Mouse (Mus musculus): ENCODE measurements around the gene Exosc5.

Gene Exosc5

DNA sequence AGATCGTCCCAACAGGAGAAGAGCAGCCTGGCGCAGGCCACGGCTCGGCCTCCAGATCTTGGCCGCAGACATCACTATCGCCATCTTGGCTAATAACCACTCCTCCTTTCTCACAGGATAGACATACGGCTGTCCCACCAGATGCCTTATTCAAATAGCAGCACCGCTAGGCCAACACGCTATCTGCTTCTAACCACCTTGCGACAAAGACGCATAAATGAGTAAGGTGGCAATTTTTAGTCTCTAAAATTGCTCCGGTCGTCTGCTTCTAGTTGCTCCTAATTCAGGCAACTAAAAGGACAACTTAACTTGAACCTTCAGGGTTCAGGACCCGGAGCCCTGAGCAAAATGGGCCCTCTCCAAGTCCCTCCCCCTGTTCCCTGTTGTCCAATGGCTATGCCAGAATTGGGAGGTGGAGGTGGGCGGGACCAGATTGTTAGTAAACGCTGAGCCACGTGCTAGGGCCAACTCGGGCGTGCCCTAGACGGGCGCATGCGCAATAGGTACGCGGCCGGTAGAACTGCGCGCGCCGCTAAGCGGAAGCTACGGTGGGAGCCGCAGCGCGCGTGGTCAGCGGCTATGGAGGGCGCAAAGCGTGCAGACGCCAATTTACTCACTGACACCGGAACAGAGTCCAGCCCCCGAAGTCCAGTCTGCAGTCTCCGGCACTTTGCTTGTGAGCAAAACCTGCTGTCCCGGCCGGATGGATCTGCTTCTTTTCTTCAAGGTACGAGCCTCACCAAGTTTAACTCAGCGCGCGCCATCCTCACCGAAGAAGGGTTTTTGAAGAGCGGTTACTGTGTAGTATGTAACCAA, at the start of gene Exosc5, which contains the start of gene Bckdha:
Exosc5 (plus strand) TSS at position 508 of the 816 bp plus-strand sequence.
Bckdha (minus strand) TSS at position 325 of the 816 bp plus-strand sequence.
- DNase-seq (ENCODE audit: low spot score in 2 of 2): peak; percentile 99

DNA sequence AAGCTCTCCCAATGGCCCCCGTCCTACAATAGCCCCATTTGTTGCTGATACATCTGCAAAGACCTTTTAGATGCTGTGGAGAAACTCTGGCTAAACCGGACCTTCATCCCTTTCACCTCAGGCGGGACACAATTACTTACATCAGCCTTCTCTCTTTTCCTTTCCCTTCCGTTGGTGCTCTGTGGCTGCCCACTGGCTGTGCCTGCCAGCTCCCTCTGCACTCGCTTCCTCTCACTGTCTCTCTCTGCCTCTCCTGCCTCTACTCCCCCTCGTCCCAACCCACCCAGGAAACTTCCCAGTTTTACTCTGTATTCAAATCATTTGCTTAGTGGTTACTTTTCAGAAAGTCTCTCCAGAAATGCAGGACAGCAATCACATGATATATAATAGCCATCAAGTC, 48.9 kb upstream of the Exosc5 start:
- no peak for DNase-seq (ENCODE audit: low spot score in 2 of 2)

DNA sequence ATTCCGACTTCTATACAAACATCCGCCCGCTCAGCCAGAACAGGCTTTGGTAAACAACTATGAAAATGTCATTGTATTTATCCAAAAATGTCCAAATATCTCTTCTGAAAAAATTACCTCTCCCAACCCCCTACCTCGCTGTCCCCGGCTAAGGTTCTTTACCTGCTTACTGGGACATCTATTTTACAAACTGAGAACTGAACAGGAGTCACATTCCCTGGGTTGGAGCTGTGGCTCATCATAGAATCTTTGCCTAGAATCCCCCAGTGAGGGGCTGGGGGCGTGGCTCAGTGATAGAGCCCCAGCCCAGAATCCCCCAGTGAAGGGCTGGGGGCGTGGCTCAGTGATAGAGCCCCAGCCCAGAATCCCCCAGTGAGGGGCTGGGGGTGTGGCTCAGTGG, 47.5 kb upstream of the Exosc5 start:
- no peak for DNase-seq (ENCODE audit: low spot score in 2 of 2)

DNA sequence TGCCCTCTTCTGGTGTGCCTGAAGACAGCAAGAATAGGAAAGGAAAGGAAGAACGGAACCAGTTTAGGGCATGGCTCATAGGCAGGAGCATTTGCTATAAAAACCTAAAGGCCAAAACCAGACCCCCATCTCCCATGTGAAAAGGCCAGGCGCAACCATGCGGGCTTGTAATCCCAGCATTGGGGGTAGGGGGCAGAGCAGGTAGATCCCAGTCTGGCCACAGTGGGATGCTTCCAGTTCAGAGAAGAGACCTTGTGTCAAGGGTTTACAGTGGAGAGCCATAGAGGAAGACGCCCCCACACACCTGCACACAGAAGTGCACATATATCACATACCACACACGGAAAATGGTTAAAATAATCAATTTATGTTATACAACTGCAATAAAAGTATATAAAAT, 44.9 kb upstream of the Exosc5 start:
- DNase-seq (ENCODE audit: low spot score in 2 of 2): no peak

DNA sequence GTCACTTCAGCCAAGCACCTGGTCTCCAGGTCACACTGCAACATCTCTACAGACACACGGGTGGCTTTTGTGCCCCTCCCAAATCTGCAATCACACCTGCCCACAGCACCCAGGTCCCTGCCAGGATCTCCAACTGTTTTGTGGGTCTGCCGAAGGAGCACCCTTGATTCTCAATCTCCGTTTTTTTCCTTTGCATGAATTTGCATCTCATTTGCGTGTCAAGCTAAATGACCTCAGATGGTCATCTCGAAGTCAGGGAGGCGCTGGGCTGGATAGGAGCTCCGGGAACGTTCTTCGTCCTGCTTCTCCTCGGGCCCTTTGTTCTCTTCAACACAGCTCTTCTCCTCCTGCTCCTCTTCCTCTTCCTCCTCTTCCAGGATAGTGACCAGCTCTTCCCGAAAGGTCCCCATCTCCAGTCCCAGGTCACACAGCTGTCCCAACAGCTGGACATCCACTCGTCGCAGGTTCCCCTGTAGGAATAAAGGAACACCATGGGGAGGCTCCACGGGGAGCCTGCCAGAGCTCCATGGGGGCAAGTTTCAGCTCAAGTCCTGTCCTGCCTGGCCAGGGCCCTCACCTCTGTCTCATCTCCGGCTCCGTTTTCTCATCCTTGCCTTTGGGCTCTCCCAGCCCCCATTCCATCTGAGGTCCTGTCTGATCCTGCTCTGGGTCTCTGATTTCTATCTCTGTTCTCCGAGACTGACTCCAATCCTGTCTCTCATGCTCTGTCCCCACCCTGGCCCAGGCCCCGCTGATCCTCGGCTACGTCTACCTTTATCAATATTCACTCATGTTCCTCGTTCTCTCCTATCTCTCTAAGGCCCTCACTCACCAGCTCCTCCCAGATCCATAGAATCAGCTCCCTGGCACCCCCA, 43.9 kb upstream of the Exosc5 start:
- DNase-seq (ENCODE audit: low spot score in 2 of 2): no peak

DNA sequence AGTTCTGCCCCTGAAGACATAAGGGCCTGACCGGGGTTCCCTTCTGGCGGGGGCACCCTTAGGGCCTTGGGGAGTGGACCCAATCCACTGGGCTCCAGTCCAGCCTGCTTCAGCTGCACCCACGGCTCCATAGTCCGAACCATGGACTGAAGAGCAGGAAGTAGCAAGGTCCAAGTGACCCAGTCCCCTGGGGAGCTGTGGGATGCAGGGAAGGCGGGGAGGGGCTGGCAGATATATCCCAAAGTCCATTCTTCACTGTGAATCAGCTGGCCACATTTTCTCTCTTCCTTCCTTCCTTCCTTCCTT, 43.3 kb upstream of the Exosc5 start, which contains the start of gene Erich4:
Erich4 (minus strand) TSS at position 187 of the 306 bp plus-strand sequence.
- no peak for DNase-seq (ENCODE audit: low spot score in 2 of 2)

DNA sequence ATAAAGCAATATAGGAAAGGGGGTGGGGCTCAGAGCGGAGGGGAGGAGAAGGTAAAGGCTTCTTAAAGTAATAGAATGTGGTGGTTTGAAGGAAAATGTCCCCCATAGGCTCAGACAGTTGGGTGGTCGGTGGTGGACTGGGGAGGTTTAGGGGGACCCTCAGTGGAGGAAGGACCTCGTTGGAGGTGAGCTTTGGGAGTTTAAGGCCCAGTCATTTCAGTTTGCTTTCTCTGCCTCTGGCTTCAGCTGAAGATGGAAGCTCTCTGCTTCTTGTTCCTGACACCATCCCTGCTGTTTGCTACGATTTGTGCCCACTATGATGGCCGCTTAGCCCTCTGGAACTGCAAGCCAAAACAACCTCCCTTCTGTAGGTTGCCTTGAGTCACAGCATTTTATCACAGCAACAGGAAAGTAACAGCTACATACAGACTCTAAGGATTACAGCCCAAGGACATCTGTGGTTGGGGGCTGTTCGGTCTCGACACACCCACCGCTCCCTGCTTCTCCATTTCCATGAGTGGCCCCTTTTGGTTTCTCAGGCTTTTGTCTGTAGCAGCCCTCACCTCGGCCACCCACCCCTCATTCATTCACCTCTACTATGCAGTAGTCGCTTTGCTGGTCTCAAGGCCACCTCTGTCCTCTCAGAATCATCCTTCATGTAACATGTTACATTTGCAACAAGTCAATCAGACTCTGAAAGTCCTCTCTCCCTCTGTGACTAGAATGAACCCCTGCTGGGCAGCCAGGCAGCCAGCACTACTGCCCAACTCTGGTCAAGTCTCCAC, 41.4 kb upstream of the Exosc5 start:
- DNase-seq (ENCODE audit: low spot score in 2 of 2): no peak

DNA sequence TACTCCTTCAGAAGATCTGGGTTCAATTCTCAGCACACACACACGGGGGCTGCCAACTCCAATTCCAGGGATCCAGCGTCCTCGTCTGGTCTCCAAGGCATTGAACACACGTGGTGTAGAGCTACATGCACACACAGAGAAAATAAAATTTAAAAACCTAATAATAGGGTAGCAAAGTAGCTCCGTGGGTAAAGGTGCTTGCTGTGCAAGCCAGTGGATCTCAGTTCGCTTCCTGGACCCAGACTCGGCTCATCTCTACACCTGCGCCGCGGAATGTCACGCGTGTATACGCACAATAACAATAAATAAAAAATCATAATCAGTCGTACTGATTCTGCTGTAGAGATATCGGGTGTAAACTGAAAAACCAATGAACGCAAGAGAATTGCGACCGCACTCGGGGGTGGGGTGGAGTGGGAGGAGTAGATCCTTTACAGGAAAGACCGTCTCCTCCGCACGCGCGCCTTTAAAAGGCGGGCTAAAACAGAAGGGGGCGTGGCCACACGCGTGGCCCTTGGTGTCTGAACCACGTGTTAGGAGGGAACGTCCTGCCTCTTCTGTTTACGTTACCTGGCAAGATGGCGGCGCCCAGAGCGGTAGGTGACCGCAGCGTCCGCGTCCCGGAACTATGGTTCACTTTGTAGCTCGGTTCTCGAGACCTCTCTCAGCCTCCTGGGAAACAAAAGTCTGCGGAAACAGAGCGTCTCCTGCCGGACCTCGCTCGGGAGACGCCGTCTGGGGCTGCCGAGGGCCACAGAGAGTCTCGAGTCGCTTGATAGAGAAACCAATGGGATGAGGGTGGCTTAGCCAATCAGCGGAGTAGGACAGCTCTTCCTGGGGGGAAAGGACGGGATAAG, 39.9 kb upstream of the Exosc5 start, which contains the start of gene Dmac2:
Dmac2 (plus strand) TSS at position 550 of the 857 bp plus-strand sequence.
- DNase-seq (ENCODE audit: low spot score in 2 of 2): peak; percentile 89 to 92

DNA sequence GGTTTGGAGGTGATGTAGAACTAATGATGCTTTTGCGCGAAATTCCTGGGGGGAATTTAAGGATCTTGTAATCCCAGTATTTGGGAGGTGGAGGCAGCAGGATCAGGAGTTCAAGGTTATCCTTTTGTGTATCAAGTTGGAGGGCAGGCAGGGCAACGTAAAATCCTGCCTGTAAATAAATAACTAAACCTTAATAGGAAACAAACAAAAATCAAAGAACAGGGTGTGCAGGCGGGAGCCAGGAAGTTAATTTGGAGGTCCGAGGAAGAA, 39.3 kb upstream of the Exosc5 start:
- DNase-seq (ENCODE audit: low spot score in 2 of 2): no peak

DNA sequence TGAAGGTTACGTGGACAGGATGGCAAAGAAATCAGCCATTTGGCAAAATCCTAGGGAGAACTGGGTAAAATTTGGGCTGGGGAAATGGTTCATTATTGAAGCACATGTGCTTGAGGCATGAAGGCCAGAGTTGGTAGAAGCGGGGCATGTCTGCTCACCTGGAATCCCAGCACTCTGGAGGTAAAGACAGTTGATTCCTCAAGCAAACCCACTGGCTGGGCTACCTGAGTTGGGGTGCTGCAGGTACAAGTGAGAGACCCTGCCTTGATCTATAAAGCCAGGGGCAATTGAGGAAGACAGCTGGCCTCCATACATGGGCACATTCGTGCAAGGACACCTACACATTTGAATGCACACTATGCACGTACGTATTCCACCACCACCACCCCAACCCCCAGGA, 38.9 kb upstream of the Exosc5 start:
- DNase-seq (ENCODE audit: low spot score in 2 of 2): peak in 1 of 2 experiments; percentile 6

DNA sequence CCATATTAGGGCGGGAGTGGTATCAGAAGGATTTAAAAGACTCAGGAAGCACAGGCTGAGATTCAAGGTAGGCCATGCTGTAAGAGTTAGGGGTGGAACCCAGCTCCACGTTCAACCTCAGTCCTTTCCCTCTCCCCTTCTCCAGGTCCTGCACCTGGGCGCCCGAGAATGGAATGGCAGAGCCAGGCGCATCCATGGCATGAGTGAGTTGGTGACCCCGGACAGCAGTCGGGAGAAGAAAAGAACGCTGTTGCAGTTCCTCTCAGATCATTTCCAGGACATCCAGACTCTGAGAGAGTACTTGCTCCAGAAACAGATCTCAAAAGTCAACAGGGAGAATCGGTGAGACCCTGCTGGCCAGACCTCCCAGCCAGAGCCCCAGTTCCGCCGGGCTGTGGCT, 38.2 kb upstream of the Exosc5 start:
- DNase-seq (ENCODE audit: low spot score in 2 of 2): no peak

DNA sequence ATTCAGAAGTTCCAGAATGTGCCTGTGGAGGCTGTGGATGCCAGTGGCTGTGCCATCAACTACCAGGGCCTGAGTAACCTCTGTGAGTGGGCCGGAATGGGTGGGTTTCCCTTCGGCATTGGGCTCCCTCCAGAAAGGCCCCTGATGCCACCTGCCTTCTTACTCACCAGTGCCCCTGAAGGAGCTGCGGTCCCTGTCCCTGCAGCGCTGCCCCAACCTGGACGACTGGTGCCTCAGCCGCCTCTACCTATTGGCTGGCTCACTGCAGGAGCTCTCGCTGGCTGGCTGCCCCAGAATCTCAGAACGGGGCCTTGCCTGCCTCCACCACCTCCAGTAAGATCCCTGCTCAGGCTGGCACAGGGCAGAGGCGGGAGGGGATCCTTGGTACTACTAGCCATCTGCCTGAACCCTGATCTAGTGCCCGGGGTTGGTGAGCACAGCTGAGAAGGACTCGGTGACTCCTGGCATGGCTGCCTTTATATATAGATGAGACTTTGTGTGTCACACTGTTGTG, 35.0 kb upstream of the Exosc5 start:
- DNase-seq (ENCODE audit: low spot score in 2 of 2): no peak

DNA sequence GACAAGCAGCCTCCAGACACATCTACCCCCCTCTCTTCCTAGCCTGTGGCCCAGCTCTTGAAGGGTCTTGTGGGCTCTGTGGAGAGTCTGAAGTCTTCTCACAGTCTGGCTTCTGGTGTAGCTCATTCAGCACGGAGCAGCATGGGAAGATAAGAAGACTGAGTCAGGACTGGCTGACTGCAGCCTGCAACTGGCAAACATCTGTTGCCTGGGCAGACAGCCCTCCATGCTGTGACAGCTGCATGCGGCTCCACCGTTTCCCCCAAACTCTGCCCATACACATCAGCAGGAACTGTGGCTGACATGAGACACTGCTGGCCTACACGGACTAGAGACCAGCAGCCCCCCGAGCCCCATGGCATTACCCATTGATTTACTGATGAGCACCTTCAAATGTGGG, 34.1 kb upstream of the Exosc5 start:
- DNase-seq (ENCODE audit: low spot score in 2 of 2): no peak

DNA sequence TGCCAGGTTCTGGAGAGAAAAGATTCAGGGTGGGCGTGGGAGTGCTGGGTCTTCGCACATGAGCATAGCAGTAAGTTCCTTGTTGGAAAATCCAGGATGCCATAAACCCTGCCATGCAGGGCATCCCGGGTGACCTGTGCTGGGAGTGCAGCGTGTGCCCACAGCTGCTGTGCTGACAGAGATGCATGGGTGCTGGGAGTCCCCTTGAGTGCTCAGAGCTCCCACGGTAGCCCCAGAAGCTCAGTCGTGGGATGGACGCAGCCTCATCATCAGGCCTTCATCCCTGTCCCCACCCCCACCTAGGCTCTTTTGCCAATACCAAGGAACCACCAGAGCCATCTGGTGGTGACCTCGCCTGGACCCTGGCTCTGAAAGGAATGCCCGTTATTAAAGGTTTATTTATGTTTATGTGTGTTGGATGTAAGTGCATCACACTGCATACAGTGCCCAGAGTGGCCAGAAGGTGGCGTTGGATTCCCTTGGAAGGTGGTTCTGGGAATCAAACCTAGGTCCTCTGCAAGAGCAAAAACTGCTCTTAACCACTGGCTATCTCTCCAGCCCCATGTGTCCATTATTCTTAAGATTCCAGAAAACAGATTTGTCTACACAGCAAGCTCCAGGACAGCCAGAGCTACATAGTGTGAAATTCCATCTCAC, 33.2 kb upstream of the Exosc5 start:
- DNase-seq (ENCODE audit: low spot score in 2 of 2): no peak

DNA sequence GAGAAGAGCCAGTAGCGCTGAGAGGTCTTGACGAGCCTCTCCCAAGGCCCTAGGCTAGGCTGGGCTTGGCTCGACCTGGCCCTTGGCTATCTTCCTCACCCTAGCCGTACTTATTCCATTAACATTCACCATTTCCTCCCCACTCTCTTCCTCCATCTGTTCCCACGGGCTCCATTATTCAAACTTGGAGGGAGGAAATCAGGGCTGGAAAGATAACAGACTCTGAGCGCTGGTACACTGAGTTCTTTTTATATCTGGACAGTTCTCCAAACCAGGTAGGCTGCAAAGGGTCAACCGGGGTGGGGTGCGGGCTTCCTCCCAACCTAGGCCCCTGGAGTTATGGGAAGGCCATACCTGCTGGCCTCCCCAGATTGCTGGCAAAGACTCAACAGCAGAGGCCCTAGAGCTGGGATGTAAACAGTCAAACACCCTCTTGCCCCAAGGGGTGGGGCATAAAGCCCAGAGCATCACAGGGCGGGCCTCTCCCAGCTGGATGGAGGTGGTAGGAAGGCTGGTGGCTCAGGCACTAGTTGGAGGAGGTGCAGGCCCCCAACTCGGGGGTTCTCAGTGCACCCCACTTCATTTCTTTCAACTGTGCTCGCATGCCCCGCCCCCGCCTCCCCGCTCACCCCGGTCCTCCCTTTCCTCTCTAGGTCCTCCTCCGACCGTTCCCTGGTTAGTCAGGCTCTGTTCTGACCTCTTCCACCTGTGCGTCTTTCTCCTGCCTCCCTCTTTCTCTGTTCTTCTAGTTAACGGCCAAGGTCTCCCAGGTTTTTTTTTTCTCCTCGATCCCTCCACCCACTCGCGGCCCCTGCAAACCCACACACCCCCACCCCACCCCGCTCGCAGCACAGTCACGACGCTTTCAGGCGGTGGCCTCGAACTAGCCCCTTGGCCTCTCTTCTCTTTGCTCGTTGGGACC, 32.2 kb upstream of the Exosc5 start, which contains the start of gene B3gnt8:
B3gnt8 (plus strand) TSS at position 146 of the 922 bp plus-strand sequence.
- no peak for DNase-seq (ENCODE audit: low spot score in 2 of 2)

DNA sequence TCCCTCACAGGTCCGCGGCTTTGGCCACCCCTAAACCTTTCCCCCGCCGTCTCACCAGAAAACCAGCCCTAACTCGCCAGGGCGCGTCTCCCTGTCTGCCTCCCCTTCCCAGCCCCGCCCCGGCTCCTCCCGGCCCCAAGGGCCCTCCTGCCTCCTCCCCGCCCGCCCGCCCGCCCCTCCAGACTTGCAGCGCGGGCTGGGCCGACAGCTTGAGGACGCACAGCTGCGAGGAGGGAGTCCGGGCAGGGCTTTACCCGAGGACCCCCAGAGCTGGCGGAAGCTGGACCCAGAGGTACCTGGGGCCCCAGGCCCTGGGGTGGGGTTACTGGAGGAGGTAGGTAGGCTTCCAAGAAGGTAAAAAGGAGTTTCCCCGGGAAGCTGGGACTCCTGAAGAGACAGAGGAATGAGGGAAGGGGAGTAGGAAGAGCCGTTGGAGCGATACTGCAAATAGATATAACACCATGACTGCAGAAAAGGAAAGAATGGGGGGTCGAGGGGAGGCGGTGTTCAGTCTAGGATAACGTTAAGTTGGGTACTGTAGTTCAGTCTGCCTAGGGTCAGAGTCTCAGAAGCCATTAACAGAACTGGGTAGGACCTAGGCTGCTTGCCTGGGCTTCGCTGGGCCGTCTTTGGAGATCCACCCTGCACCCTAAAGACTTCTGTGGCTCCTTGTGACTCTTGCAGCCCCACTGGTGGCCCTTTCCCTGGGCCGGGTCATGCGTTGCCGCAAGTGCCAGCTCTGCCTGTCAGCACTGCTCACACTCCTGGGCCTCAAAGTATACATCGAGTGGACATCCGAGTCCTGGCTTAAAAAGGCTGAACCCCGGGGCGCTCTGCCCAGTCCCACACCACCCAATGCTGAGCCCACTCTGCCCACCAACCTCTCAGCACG, 31.3 kb upstream of the Exosc5 start:
- DNase-seq (ENCODE audit: low spot score in 2 of 2): no peak

DNA sequence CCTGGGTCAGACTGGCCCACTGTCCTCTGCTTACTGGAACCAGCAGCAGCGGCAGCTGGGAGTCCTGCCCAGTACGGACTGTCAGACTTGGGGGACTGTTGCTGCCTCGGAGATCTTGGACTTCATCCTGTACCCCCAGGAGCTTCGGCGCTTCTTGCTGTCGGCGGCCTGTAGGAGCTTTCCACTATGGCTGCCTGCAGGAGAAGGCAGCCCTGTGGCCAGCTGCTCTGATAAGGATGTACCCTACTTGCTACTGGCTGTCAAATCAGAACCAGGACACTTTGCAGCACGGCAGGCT, 30.7 kb upstream of the Exosc5 start:
- no peak for DNase-seq (ENCODE audit: low spot score in 2 of 2)

DNA sequence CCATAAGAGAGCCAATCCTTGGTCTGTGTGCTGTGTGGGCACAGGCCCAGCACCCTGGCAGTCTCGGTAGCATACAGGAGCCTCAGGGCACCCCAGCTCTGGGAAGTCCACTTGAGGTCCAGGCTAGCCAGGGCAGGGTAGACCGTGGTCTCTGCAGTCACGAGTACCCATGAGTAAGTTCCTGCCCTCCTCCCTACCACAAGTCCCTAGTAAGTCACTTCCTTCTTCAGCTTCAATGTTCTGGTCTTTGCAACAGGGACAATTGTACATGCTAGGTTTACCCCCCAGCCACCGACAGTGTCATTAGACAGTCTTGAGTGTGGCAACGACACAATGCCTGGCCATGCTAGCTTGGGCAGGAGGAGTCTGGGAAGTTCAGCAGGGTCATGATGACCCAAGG, 26.3 kb upstream of the Exosc5 start:
- no peak for DNase-seq (ENCODE audit: low spot score in 2 of 2)

DNA sequence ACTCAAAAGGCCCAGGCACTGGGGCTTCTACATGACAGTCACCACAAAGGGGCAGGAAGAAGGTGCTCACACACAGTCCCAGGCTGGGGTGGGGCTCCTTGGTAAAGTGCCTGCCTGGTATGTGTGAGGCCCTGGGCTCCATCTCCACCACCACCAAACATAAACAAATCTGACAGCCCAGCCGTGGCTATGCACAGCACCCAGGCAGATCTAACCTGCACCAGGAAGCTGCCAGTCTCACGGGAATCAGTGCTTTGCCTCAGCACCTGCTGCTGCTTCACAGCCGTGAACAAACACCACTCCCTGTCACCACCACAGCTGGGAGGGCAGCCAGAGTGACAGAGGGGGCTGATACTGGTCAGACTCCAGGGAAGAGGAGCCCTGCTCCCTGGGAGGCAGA, 22.6 kb upstream of the Exosc5 start:
- no peak for DNase-seq (ENCODE audit: low spot score in 2 of 2)
